Mouse (Mus musculus): ENCODE measurements at regions not wholly inside any gene's neighbourhood (a gene's known extent, or its start where the extent isn't known, plus 50 kb on each side); places are given as distances from the start of the nearest gene placed in this dataset.

- no peaks in the 10 kb centered on the region for H3K36me3 ChIP-seq (ENCODE audit: control insufficient read depth, insufficient read depth, low read length)
- no peaks in the 10 kb centered on the region for H3K4me1 ChIP-seq (ENCODE audit: control insufficient read depth, insufficient read depth, insufficient read length)
- H3K27me3 ChIP-seq (ENCODE audit: control insufficient read depth, insufficient read depth, low read length): no peaks in the 10 kb centered on the region
- no peak overlapping the region for H3K4me3 ChIP-seq (ENCODE audit: extremely low read depth, insufficient read depth, insufficient read length)
- no peak overlapping the region for H3K27ac ChIP-seq (ENCODE audit: insufficient read depth, low read length)
- 78% methylated on average over 3 of the region's 3 CpGs for WGBS
- no peak for TF ChIP-seq CTCF (IDR thresholded peaks at IDR 0.05; ENCODE audit: extremely low read depth, insufficient read depth, insufficient read length, insufficient replicate concordance)
- no peak for TF ChIP-seq POLR2A (IDR thresholded peaks at IDR 0.05; ENCODE audit: low read depth, low read length)
- DNase-seq (ENCODE audit: low read depth in 1 of 2, low spot score in 2 of 2): no peak
These were observed 180.6 kb upstream of the Tab2 start for GRCm38 (mm10) chr10:8136662-8137061.

GRCm38 (mm10) chr10:8135272-8135671 is 179.2 kb upstream of the Tab2 start:
- H3K4me1 ChIP-seq (ENCODE audit: control insufficient read depth, insufficient read depth, insufficient read length): no peaks in the 10 kb centered on the region
- H3K4me3 ChIP-seq (ENCODE audit: extremely low read depth, insufficient read depth, insufficient read length): no peak overlapping the region
- DNase-seq (ENCODE audit: low read depth in 1 of 2, low spot score in 2 of 2): no peak
- no peak overlapping the region for H3K27ac ChIP-seq (ENCODE audit: insufficient read depth, low read length)
- no peak for TF ChIP-seq CTCF (IDR thresholded peaks at IDR 0.05; ENCODE audit: extremely low read depth, insufficient read depth, insufficient read length, insufficient replicate concordance)
- no peak for TF ChIP-seq POLR2A (IDR thresholded peaks at IDR 0.05; ENCODE audit: low read depth, low read length)
- H3K27me3 ChIP-seq (ENCODE audit: control insufficient read depth, insufficient read depth, low read length): no peaks in the 10 kb centered on the region
- no peaks in the 10 kb centered on the region for H3K36me3 ChIP-seq (ENCODE audit: control insufficient read depth, insufficient read depth, low read length)
- 53% methylated on average over 6 of the region's 7 CpGs for WGBS

- Histone ChIP-seq H3K27ac (ENCODE audit: insufficient read depth, low read length) (no peak overlapping the region), H3K4me1 (ENCODE audit: control insufficient read depth, insufficient read depth, insufficient read length) (no peaks in the 10 kb centered on the region), H3K27me3 (ENCODE audit: control insufficient read depth, insufficient read depth, low read length) (no peaks in the 10 kb centered on the region), H3K4me3 (ENCODE audit: extremely low read depth, insufficient read depth, insufficient read length) (no peak overlapping the region), H3K36me3 (ENCODE audit: control insufficient read depth, insufficient read depth, low read length) (no peaks in the 10 kb centered on the region)
- DNase-seq (ENCODE audit: low read depth in 1 of 2, low spot score in 2 of 2): no peak
- no peak for TF ChIP-seq POLR2A (IDR thresholded peaks at IDR 0.05; ENCODE audit: low read depth, low read length)
- TF ChIP-seq CTCF (IDR thresholded peaks at IDR 0.05; ENCODE audit: extremely low read depth, insufficient read depth, insufficient read length, insufficient replicate concordance): no peak
- 100% methylated on average over 1 of the region's 1 CpGs for WGBS
These were observed 178.4 kb upstream of the Tab2 start for GRCm38 (mm10) chr10:8134398-8134797.

- no peaks in the 10 kb centered on the region for H3K36me3 ChIP-seq (ENCODE audit: control insufficient read depth, insufficient read depth, low read length)
- TF ChIP-seq CTCF (IDR thresholded peaks at IDR 0.05; ENCODE audit: extremely low read depth, insufficient read depth, insufficient read length, insufficient replicate concordance): no peak
- TF ChIP-seq POLR2A (IDR thresholded peaks at IDR 0.05; ENCODE audit: low read depth, low read length): no peak
- no peak for DNase-seq (ENCODE audit: low read depth in 1 of 2, low spot score in 2 of 2)
- H3K4me3 ChIP-seq (ENCODE audit: extremely low read depth, insufficient read depth, insufficient read length): no peak overlapping the region
- 90% methylated on average over 13 of the region's 13 CpGs for WGBS
- no peaks in the 10 kb centered on the region for H3K27me3 ChIP-seq (ENCODE audit: control insufficient read depth, insufficient read depth, low read length)
- no peak overlapping the region for H3K27ac ChIP-seq (ENCODE audit: insufficient read depth, low read length)
- no peaks in the 10 kb centered on the region for H3K4me1 ChIP-seq (ENCODE audit: control insufficient read depth, insufficient read depth, insufficient read length)
These were observed 177.5 kb upstream of the Tab2 start for GRCm38 (mm10) chr10:8133451-8133952.

- no peak for DNase-seq (ENCODE audit: low read depth in 1 of 2, low spot score in 2 of 2)
- Histone ChIP-seq H3K36me3 (ENCODE audit: control insufficient read depth, insufficient read depth, low read length) (no peaks in the 10 kb centered on the region), H3K27ac (ENCODE audit: insufficient read depth, low read length) (no peak overlapping the region), H3K4me3 (ENCODE audit: extremely low read depth, insufficient read depth, insufficient read length) (no peak overlapping the region), H3K27me3 (ENCODE audit: control insufficient read depth, insufficient read depth, low read length) (no peaks in the 10 kb centered on the region), H3K4me1 (ENCODE audit: control insufficient read depth, insufficient read depth, insufficient read length) (no peaks in the 10 kb centered on the region)
- TF ChIP-seq CTCF (IDR thresholded peaks at IDR 0.05; ENCODE audit: extremely low read depth, insufficient read depth, insufficient read length, insufficient replicate concordance) (no peak), POLR2A (IDR thresholded peaks at IDR 0.05; ENCODE audit: low read depth, low read length) (no peak)
- 81% methylated on average over 2 of the region's 2 CpGs for WGBS
These were observed 176.8 kb upstream of the Tab2 start for GRCm38 (mm10) chr10:8132795-8133194.

- H3K4me1 ChIP-seq (ENCODE audit: control insufficient read depth, insufficient read depth, insufficient read length): no peaks in the 10 kb centered on the region
- no peak for DNase-seq (ENCODE audit: low read depth in 1 of 2, low spot score in 2 of 2)
- H3K27ac ChIP-seq (ENCODE audit: insufficient read depth, low read length): 0 out of 2 replicates have a peak overlapping the region, but pooled peaks have one; percentile 5
- no peaks in the 10 kb centered on the region for H3K36me3 ChIP-seq (ENCODE audit: control insufficient read depth, insufficient read depth, low read length)
- WGBS: 64% methylated on average over 18 of the region's 18 CpGs
- no peak overlapping the region for H3K4me3 ChIP-seq (ENCODE audit: extremely low read depth, insufficient read depth, insufficient read length)
- H3K27me3 ChIP-seq (ENCODE audit: control insufficient read depth, insufficient read depth, low read length): no peaks in the 10 kb centered on the region
- TF ChIP-seq POLR2A (IDR thresholded peaks at IDR 0.05; ENCODE audit: low read depth, low read length): no peak
- TF ChIP-seq CTCF (IDR thresholded peaks at IDR 0.05; ENCODE audit: extremely low read depth, insufficient read depth, insufficient read length, insufficient replicate concordance): no peak
These were observed 174.6 kb upstream of the Tab2 start for GRCm38 (mm10) chr10:8130472-8131241.

GRCm38 (mm10) chr10:8130057-8130456 is 174.0 kb upstream of the Tab2 start:
- DNase-seq (ENCODE audit: low read depth in 1 of 2, low spot score in 2 of 2): no peak
- Histone ChIP-seq H3K4me1 (ENCODE audit: control insufficient read depth, insufficient read depth, insufficient read length) (no peaks in the 10 kb centered on the region), H3K27ac (ENCODE audit: insufficient read depth, low read length) (0 out of 2 replicates have a peak overlapping the region, but pooled peaks have one; percentile 5), H3K36me3 (ENCODE audit: control insufficient read depth, insufficient read depth, low read length) (no peaks in the 10 kb centered on the region), H3K4me3 (ENCODE audit: extremely low read depth, insufficient read depth, insufficient read length) (no peak overlapping the region), H3K27me3 (ENCODE audit: control insufficient read depth, insufficient read depth, low read length) (no peaks in the 10 kb centered on the region)
- 45% methylated on average over 8 of the region's 8 CpGs for WGBS
- no peak for TF ChIP-seq CTCF (IDR thresholded peaks at IDR 0.05; ENCODE audit: extremely low read depth, insufficient read depth, insufficient read length, insufficient replicate concordance)
- no peak for TF ChIP-seq POLR2A (IDR thresholded peaks at IDR 0.05; ENCODE audit: low read depth, low read length)
